Mouse (Mus musculus): ENCODE results near the gene Hhat. TPM values are rescaled to one million over a fixed set of nuclear protein-coding genes. Genes with fewer than 3 reads are reported as not detected.

Gene Hhat
- total and polyA plus RNA-seq, 2 experiments from 2014 or later: 3.5 to 5.4 TPM

DNA sequence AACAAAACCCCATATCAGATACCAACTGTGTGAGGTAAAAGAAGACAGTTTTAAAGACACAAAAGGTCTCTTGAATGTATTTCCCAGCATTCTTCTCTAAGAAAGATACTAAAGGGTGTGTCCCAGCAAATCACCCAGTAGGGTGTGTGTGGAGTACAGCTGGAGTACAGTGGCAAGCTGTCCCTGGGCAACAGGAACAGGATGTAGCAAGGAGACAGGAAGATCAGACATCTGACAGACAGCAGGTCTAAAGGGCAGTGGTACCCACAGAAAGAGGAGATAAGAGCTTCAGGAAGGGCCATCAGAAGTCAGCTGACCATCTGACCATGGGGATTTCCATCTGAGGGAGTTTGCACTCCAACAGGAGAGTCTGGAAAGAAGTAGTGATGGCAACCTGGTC lies 185.7 kb downstream of the Hhat start:
- no peak overlapping the region for H3K4me3 ChIP-seq (ENCODE audit: low read length)
- no peak for DNase-seq (ENCODE audit: low spot score)
- no peak overlapping the region for H3K4me2 ChIP-seq (ENCODE audit: low read depth, low read length)
- H3K27me3 ChIP-seq (ENCODE audit: insufficient read depth, low read length): no peaks in the 10 kb centered on the region
- no peaks in the 10 kb centered on the region for H3K36me3 ChIP-seq (ENCODE audit: insufficient read depth, low read length)
- no peaks in the 10 kb centered on the region for H3K4me1 ChIP-seq (ENCODE audit: insufficient read depth, low read length)
- H3K9ac ChIP-seq (replicated peaks; ENCODE audit: low read length): no peak overlapping the region
- H3K27ac ChIP-seq: no peak overlapping the region
- no peaks in the 10 kb centered on the region for H3K9me3 ChIP-seq (ENCODE audit: low read length)
- no peak for ATAC-seq
- no peak for TF ChIP-seq CTCF (IDR thresholded peaks at IDR 0.05; ENCODE audit: low read depth)

DNA sequence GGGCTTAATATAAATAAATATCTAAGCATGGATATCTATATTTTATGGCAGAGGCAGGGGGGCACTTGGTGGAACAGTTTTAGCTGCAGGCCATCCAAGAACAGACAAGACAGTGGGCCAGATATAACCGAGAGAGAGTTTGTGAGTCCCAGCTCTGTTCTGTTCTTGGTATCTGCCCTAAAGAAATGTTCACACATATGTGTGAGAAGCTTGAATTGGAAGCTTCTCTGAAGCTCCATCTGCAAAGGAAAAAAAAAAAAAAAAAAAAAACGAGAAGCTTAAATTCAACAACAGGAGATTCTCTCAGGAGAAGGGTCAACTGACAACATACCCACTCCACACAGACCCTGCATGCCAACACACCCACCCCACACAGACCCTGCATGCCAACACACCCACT lies 188.1 kb downstream of the Hhat start:
- ATAC-seq: no peak
- Histone ChIP-seq H3K27me3 (ENCODE audit: insufficient read depth, low read length) (no peaks in the 10 kb centered on the region), H3K9ac (replicated peaks; ENCODE audit: low read length) (no peak overlapping the region), H3K4me2 (ENCODE audit: low read depth, low read length) (no peak overlapping the region), H3K27ac (no peak overlapping the region), H3K36me3 (ENCODE audit: insufficient read depth, low read length) (no peaks in the 10 kb centered on the region), H3K4me3 (ENCODE audit: low read length) (no peak overlapping the region), H3K4me1 (ENCODE audit: insufficient read depth, low read length) (no peaks in the 10 kb centered on the region), H3K9me3 (ENCODE audit: low read length) (no peaks in the 10 kb centered on the region)
- 76% methylated on average over 2 of the region's 2 CpGs for WGBS
- no peak for TF ChIP-seq CTCF (IDR thresholded peaks at IDR 0.05; ENCODE audit: low read depth)
- DNase-seq (ENCODE audit: low spot score): no peak

DNA sequence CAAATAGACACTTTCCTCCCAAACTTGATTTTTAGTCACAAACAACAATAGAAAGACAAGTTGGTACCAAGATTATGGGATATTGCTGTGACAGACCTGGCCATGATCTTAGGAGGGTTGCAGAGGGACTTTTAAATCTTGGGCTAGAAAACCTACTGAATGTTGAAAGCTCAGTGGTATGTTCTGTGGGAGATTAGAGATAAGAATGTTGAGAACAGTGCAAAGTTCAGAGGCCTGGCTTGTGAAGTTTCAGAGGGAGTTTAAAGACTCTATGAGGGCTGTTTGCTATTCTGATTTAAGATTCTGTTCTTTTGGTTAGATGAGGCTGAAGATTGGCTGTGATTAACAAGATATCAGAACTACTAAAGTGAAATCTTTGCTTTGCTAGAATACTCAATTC lies 206.3 kb downstream of the Hhat start:
- H3K36me3 ChIP-seq (ENCODE audit: insufficient read depth, low read length): no peaks in the 10 kb centered on the region
- DNase-seq (ENCODE audit: low spot score) (no peak), ATAC-seq (no peak)
- H3K4me1 ChIP-seq (ENCODE audit: insufficient read depth, low read length): no peaks in the 10 kb centered on the region
- 0 out of 2 replicates have a peak, but pooled peaks cover 2% of the 10 kb centered on the region for H3K9me3 ChIP-seq (ENCODE audit: low read length)
- H3K27ac ChIP-seq: no peak overlapping the region
- H3K4me2 ChIP-seq (ENCODE audit: low read depth, low read length): no peak overlapping the region
- TF ChIP-seq CTCF (IDR thresholded peaks at IDR 0.05; ENCODE audit: low read depth): no peak
- H3K27me3 ChIP-seq (ENCODE audit: insufficient read depth, low read length): no peaks in the 10 kb centered on the region
- H3K4me3 ChIP-seq (ENCODE audit: low read length): no peak overlapping the region
- H3K9ac ChIP-seq (replicated peaks; ENCODE audit: low read length): no peak overlapping the region

DNA sequence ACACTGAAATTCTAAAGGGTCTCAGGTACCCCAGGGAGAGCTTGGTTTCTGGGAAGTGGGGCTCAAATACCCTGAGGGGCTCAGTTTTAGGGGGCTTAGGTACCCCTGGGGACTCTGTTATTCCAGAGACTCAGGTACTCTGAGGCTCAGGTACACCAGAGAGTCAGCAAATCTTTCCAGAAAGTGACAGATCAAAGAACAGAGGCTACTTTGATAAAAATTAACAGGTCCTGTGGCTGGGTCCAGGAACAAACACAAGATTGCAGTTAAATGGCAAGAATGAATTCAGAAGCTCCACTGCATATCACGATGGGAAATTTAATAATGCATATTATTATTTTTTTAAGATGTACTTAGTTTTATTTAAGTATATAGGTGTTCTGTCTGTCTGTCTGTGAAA lies 211.7 kb downstream of the Hhat start:
- Histone ChIP-seq H3K27ac (no peak overlapping the region), H3K4me2 (ENCODE audit: low read depth, low read length) (no peak overlapping the region), H3K4me1 (ENCODE audit: insufficient read depth, low read length) (no peaks in the 10 kb centered on the region), H3K4me3 (ENCODE audit: low read length) (no peak overlapping the region), H3K36me3 (ENCODE audit: insufficient read depth, low read length) (no peaks in the 10 kb centered on the region), H3K9ac (replicated peaks; ENCODE audit: low read length) (no peak overlapping the region), H3K9me3 (ENCODE audit: low read length) (no peaks in the 10 kb centered on the region), H3K27me3 (ENCODE audit: insufficient read depth, low read length) (no peaks in the 10 kb centered on the region)
- no peak for DNase-seq (ENCODE audit: low spot score)
- no peak for TF ChIP-seq CTCF (IDR thresholded peaks at IDR 0.05; ENCODE audit: low read depth)
- WGBS: 84% methylated on average over 1 of the region's 1 CpGs
- no peak for ATAC-seq

DNA sequence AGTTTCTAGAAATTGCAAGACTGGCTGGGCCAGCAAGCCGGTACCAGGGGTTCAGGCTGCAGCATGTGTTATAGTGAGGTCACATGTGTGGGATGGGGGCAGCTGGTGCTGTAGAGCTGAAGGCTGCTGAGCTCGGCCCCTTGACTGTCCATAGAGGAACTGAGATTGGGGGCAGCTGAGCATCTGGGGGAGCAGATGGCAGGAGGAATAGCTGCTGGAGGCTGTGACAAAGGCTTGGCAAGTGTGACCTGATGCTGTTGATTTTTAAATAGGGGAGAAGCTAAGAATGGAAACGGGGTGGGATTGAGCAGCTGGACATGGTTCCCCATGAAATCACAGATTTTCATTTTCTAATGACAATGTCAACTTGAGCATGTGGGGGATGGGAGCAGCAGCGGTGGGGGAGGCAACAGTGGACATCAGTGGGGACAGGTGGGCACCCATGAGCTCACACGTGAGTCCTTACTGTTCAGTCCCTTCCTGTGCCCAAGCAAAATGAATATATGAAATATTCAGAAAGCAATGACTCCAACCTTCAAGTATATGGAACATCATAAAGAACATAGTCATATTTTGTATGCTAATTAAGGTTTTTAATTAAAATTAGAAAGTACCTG lies 212.9 kb downstream of the Hhat start:
- Histone ChIP-seq H3K9ac (replicated peaks; ENCODE audit: low read length) (no peak overlapping the region), H3K9me3 (ENCODE audit: low read length) (no peaks in the 10 kb centered on the region), H3K4me2 (ENCODE audit: low read depth, low read length) (no peak overlapping the region), H3K27me3 (ENCODE audit: insufficient read depth, low read length) (no peaks in the 10 kb centered on the region), H3K36me3 (ENCODE audit: insufficient read depth, low read length) (no peaks in the 10 kb centered on the region), H3K4me1 (ENCODE audit: insufficient read depth, low read length) (no peaks in the 10 kb centered on the region), H3K4me3 (ENCODE audit: low read length) (no peak overlapping the region), H3K27ac (no peak overlapping the region; the same call in 1 of the 2 replicates)
- ATAC-seq (peak; percentile 85), DNase-seq (ENCODE audit: low spot score) (peak; percentile 73)
- TF ChIP-seq CTCF (IDR thresholded peaks at IDR 0.05; ENCODE audit: low read depth): no peak
- WGBS: 30% methylated on average over 5 of the region's 5 CpGs

DNA sequence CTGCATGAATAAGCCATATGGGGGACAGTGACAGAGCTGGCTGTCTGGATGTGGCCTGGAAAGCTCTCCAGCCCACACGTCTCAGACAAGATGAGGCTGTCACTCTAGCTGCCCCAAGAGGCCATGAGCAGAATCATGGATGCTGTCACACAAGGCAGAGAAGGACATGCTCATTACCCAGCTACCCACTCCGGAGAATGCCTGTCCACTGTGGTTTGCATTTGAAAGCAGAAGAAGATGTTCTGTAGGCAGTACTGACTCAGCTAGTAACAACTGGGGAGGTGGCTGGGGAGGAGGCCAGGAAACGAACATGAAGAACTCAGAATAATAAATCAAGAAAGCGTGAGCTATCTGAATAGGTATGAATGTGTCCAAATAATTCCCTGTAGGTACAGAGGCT lies 215.5 kb downstream of the Hhat start:
- Histone ChIP-seq H3K27me3 (ENCODE audit: insufficient read depth, low read length) (no peaks in the 10 kb centered on the region), H3K9ac (replicated peaks; ENCODE audit: low read length) (no peak overlapping the region), H3K9me3 (ENCODE audit: low read length) (no peaks in the 10 kb centered on the region), H3K36me3 (ENCODE audit: insufficient read depth, low read length) (no peaks in the 10 kb centered on the region), H3K4me3 (ENCODE audit: low read length) (no peak overlapping the region), H3K4me2 (ENCODE audit: low read depth, low read length) (no peak overlapping the region), H3K27ac (no peak overlapping the region), H3K4me1 (ENCODE audit: insufficient read depth, low read length) (no peaks in the 10 kb centered on the region)
- DNase-seq (ENCODE audit: low spot score): no peak
- ATAC-seq: 0 out of 2 replicates have a peak, but pooled peaks have one; percentile 36
- 37% methylated on average over 4 of the region's 4 CpGs for WGBS
- no peak for TF ChIP-seq CTCF (IDR thresholded peaks at IDR 0.05; ENCODE audit: low read depth)

DNA sequence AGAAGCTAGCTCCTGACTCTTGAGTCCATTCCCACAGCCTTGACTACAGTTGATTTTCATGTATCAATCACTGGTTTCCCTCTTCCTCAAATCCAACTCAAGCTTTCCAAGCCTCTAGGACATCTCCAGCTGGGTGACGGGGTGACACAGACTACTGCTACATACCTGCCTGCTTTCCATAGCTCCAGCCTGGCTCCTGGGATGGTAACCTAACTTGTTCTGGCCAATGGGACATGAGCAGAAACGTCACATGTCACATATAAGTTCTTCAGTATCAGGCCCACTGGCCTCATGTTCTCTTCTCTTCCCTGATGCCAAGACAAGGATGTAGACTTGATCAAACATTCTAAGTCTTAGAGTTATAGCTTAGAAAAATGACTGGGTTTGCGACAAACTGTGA lies 220.5 kb downstream of the Hhat start:
- no peak for ATAC-seq
- no peaks in the 10 kb centered on the region for H3K9me3 ChIP-seq (ENCODE audit: low read length)
- H3K4me3 ChIP-seq (ENCODE audit: low read length): no peak overlapping the region
- no peaks in the 10 kb centered on the region for H3K36me3 ChIP-seq (ENCODE audit: insufficient read depth, low read length)
- no peak overlapping the region for H3K27ac ChIP-seq
- TF ChIP-seq CTCF (IDR thresholded peaks at IDR 0.05; ENCODE audit: low read depth): no peak
- no peak overlapping the region for H3K9ac ChIP-seq (replicated peaks; ENCODE audit: low read length)
- no peak overlapping the region for H3K4me2 ChIP-seq (ENCODE audit: low read depth, low read length)
- whole genome bisulfite sequencing: 91% methylated on average over 3 of the region's 3 CpGs
- no peaks in the 10 kb centered on the region for H3K27me3 ChIP-seq (ENCODE audit: insufficient read depth, low read length)
- no peaks in the 10 kb centered on the region for H3K4me1 ChIP-seq (ENCODE audit: insufficient read depth, low read length)
- no peak for DNase-seq (ENCODE audit: low spot score)
